Mouse (Mus musculus): ENCODE results near the gene Efna5.

Gene Efna5

GRCm38 (mm10) chr17:62786602-62786907 is 94.6 kb downstream of the Efna5 start:
- no peak for DNase-seq

GRCm38 (mm10) chr17:62785781-62786601 is 95.1 kb downstream of the Efna5 start:
- no peak for DNase-seq

GRCm38 (mm10) chr17:62784274-62785171 is 96.6 kb downstream of the Efna5 start:
- peak; percentile 3 to 4 for DNase-seq

- DNase-seq, result peak; percentile 88 to 93
These were observed 97.4 kb downstream of the Efna5 start for GRCm38 (mm10) chr17:62783524-62784273.

GRCm38 (mm10) chr17:62782826-62783404 is 98.2 kb downstream of the Efna5 start:
- DNase-seq, result peak; percentile 5 to 6

GRCm38 (mm10) chr17:62781120-62781519 is 100.0 kb downstream of the Efna5 start:
- no peak for DNase-seq

- no peak for DNase-seq
These were observed 103.1 kb downstream of the Efna5 start for GRCm38 (mm10) chr17:62777858-62778564.

GRCm38 (mm10) chr17:62776710-62777109 is 104.4 kb downstream of the Efna5 start:
- no peak for DNase-seq

- no peak for DNase-seq
These were observed 105.1 kb downstream of the Efna5 start for GRCm38 (mm10) chr17:62775976-62776375.

- DNase-seq, result no peak
These were observed 105.7 kb downstream of the Efna5 start for GRCm38 (mm10) chr17:62775401-62775800.

- DNase-seq, result no peak
These were observed 106.4 kb downstream of the Efna5 start for GRCm38 (mm10) chr17:62774749-62775148.

- no peak for DNase-seq
These were observed 114.4 kb downstream of the Efna5 start for GRCm38 (mm10) chr17:62766705-62767104.

- no peak for DNase-seq
These were observed 116.0 kb downstream of the Efna5 start for GRCm38 (mm10) chr17:62765165-62765564.

GRCm38 (mm10) chr17:62756951-62757350 is 124.2 kb downstream of the Efna5 start:
- DNase-seq, result no peak

- DNase-seq, result no peak
These were observed 125.5 kb downstream of the Efna5 start for GRCm38 (mm10) chr17:62755635-62756034.

- no peak for DNase-seq
These were observed 126.5 kb downstream of the Efna5 start for GRCm38 (mm10) chr17:62754638-62755037.

- no peak for DNase-seq
These were observed 128.7 kb downstream of the Efna5 start for GRCm38 (mm10) chr17:62752381-62752889.

GRCm38 (mm10) chr17:62750647-62751046 is 130.5 kb downstream of the Efna5 start:
- no peak for DNase-seq

GRCm38 (mm10) chr17:62748803-62749619 is 132.1 kb downstream of the Efna5 start:
- no peak for DNase-seq

- no peak for DNase-seq
These were observed 133.7 kb downstream of the Efna5 start for GRCm38 (mm10) chr17:62747381-62747780.

- DNase-seq, result no peak
These were observed 134.3 kb downstream of the Efna5 start for GRCm38 (mm10) chr17:62746827-62747226.
